Mouse (Mus musculus) embryonic facial prominence, embryonic 15.5 days (tissue): ENCODE measurements at regions not wholly inside any gene's neighbourhood (a gene's known extent, or its start where the extent isn't known, plus 50 kb on each side); places are given as distances from the start of the nearest gene placed in this dataset.

Experiments
- ATAC-seq: fragments of 200-750 bp; cut with Nextera tagmentation; 2 replicates; pipeline ENCODE4 v1.8.0; 2017; ENCODE audit warnings: low read depth, moderate TSS enrichment; ENCODE audit not compliant: insufficient number of reproducible peaks, low FRiP score, low TSS enrichment
- H3K27ac ChIP-seq: fragments of 300-500 bp; sonication (generic); replicated peaks from 2 replicates; pipeline ENCODE4 v1.5.1; 2015; ENCODE audit warnings: mild to moderate bottlenecking, inconsistent platforms
- H3K27me3 ChIP-seq: fragments of 300-500 bp; sonication (generic); 2 replicates; pipeline ENCODE4 v1.6.1; 2015; ENCODE audit warnings: inconsistent platforms
- H3K36me3 ChIP-seq: fragments of 300-500 bp; sonication (generic); 2 replicates; pipeline ENCODE4 v1.6.1; 2015; ENCODE audit warnings: mild to moderate bottlenecking, inconsistent platforms
- H3K4me1 ChIP-seq: fragments of 300-500 bp; sonication (generic); 2 replicates; pipeline ENCODE4 v1.6.1; 2015; ENCODE audit warnings: inconsistent platforms
- H3K4me2 ChIP-seq: fragments of 300-500 bp; sonication (generic); replicated peaks from 2 replicates; pipeline ENCODE4 v1.6.1; 2015; ENCODE audit warnings: mild to moderate bottlenecking, inconsistent platforms
- H3K4me3 ChIP-seq: fragments of 300-500 bp; sonication (generic); replicated peaks from 2 replicates; pipeline ENCODE4 v1.5.1; 2015; ENCODE audit warnings: mild to moderate bottlenecking, inconsistent platforms
- H3K9ac ChIP-seq: fragments of 300-500 bp; sonication (generic); 2 replicates; pipeline ENCODE4 v1.6.1; 2015; ENCODE audit warnings: inconsistent platforms
- H3K9me3 ChIP-seq: fragments of 300-500 bp; sonication (generic); replicated peaks from 2 replicates; pipeline ENCODE4 v1.6.1; 2016; ENCODE audit warnings: inconsistent platforms
- WGBS: fragments of 180-500 bp; shearing (Covaris S2); methylation state at CpG from one replicate; pipeline ENCODE4 v1.1.7; 2015; 5-methylcytosine and 5-hydroxymethylcytosine counted together

DNA sequence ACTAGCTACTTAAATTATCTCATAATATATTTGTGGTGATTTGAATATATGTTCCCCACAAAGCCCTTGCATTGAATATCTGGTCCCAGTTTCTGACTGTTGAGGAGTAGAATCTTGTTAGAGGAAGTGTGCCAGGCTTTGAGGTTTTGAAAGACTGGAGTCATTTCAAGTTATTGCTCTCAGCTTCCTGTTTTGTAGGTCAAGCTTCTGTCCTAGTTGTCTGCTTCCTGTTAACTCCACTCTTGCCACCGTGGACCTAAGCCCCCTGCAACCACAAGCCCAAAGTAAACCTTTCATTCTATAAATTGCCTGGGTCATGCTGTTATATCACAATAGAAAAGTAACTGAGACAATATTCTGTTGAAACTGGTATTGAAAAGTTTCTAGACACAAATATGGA is 1232.3 kb upstream of the Lrrc6 start:
- no peaks in the 10 kb centered on the region for H3K9me3 ChIP-seq
- no peak overlapping the region for H3K27ac ChIP-seq
- H3K4me3 ChIP-seq: no peak overlapping the region
- no peaks in the 10 kb centered on the region for H3K4me1 ChIP-seq
- 58% methylated on average over 1 of the region's 1 CpGs for WGBS
- no peaks in the 10 kb centered on the region for H3K36me3 ChIP-seq
- no peak overlapping the region for H3K9ac ChIP-seq
- no peak overlapping the region for H3K4me2 ChIP-seq
- ATAC-seq: no peak
- H3K27me3 ChIP-seq: no peaks in the 10 kb centered on the region

DNA sequence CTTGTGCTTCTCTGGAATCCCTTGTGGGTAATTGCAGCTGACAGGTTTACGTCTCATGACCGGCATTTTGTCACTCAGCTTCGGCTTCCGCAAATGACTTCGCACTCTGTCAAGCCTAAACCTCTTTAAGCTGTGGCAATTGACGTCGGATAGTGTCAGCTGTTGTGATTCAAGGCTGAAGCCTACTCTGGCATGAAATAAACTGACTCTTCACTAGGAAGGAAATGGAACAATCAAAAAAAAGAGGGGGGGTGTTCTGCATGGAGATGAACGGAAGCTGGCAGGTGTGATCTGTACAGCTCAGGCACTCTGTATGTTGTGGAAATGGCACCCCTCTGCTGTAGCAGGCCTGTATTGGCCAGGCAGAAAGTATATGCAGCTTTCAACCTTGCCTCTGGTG is 1228.8 kb upstream of the Lrrc6 start:
- 70% methylated on average over 8 of the region's 8 CpGs for WGBS
- Histone ChIP-seq H3K27me3 (no peaks in the 10 kb centered on the region), H3K4me3 (no peak overlapping the region), H3K9ac (no peak overlapping the region), H3K4me2 (no peak overlapping the region), H3K27ac (no peak overlapping the region), H3K4me1 (no peaks in the 10 kb centered on the region), H3K36me3 (no peaks in the 10 kb centered on the region), H3K9me3 (no peaks in the 10 kb centered on the region)
- no peak for ATAC-seq

DNA sequence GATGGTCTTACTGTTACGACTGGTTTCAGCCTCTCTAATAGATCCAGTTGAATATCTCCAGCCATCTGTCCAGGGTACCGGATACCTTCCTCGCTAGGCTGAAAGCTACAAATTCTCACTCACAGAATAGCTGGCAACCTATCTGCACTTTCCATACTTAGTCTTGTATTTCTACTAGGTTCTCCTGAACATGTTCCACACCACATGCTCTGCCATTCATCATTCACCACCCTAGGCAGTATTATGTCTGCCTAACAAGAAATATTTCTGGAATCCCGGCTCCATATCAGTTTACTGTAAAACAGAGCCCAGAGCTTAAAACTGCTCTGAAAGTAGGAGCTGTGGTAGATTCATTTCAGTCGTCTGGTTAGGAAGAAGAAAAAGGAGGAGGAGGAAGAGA is 1224.5 kb upstream of the Lrrc6 start:
- ATAC-seq: no peak
- Histone ChIP-seq H3K9me3 (no peaks in the 10 kb centered on the region), H3K36me3 (no peaks in the 10 kb centered on the region), H3K27me3 (no peaks in the 10 kb centered on the region), H3K9ac (no peak overlapping the region), H3K4me3 (no peak overlapping the region), H3K4me1 (no peaks in the 10 kb centered on the region), H3K4me2 (no peak overlapping the region), H3K27ac (no peak overlapping the region)
- 51% methylated on average over 5 of the region's 5 CpGs for WGBS

DNA sequence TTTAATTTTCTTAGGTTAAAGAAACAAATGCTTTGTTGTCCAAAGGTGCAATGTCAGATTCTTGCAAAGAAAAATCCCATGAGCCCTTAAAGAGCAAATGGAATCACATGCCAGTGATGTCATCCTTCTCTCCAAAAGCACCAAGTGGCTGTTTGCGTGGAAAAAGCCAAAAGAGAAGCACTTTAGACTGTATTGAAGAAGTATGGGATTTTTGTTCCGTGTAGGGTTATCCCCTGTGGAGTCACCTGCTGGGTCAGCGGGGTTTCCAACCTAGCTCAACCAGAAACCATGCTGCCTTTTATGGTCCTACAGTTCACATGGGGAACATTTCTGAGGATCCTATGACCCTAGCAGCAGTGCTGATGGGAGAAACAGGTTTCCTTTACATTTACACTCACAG is 1213.5 kb upstream of the Lrrc6 start:
- Histone ChIP-seq H3K4me2 (no peak overlapping the region), H3K36me3 (no peaks in the 10 kb centered on the region), H3K27me3 (no peaks in the 10 kb centered on the region), H3K4me3 (no peak overlapping the region), H3K27ac (no peak overlapping the region), H3K9me3 (no peaks in the 10 kb centered on the region), H3K4me1 (no peaks in the 10 kb centered on the region), H3K9ac (no peak overlapping the region)
- ATAC-seq: no peak
- 71% methylated on average over 3 of the region's 3 CpGs for WGBS

DNA sequence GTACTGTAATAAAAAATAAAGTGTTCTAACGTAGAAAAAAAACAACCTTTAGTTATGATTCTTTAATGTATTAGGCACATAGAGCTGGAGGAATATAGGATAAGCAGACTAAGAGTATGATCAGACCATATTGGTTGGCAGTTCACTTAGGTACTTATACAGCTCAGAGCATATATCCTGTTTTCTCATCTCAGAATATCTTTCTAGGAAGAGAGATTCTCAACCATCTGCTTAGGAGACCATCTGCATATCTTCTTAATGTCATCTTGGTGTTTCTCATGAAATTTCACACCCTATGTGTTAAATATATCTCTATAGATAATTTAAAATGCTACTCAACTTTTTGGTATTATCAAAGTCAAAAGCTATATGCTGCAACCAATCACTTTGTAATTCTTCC is 1185.4 kb upstream of the Lrrc6 start:
- 57% methylated on average over 1 of the region's 1 CpGs for WGBS
- H3K27ac ChIP-seq: no peak overlapping the region
- H3K27me3 ChIP-seq: no peaks in the 10 kb centered on the region
- H3K9me3 ChIP-seq: no peaks in the 10 kb centered on the region
- no peak overlapping the region for H3K4me2 ChIP-seq
- H3K4me3 ChIP-seq: no peak overlapping the region
- ATAC-seq: no peak
- H3K36me3 ChIP-seq: no peaks in the 10 kb centered on the region
- no peak overlapping the region for H3K9ac ChIP-seq
- H3K4me1 ChIP-seq: no peaks in the 10 kb centered on the region

DNA sequence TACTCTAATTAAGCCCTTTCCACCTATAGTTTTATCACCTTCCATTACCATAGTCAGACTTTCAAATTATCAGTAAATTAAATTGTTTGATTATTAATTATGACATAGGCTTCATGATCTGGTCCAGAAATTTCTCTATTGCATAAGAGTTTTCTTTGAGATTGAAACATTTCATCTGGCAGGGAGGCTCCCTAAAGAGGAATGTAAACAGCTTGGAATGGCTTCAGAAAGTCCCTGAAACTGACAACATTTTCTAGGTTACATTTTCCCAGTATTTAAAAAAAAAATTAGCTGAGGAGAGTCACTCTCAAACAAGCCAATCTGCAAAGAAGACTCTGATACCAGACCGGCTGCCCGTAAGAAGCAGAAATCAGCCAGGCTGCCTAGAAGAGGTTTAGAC is 1172.6 kb upstream of the Lrrc6 start:
- WGBS: 97% methylated on average over 2 of the region's 2 CpGs
- no peaks in the 10 kb centered on the region for H3K36me3 ChIP-seq
- no peak for ATAC-seq

DNA sequence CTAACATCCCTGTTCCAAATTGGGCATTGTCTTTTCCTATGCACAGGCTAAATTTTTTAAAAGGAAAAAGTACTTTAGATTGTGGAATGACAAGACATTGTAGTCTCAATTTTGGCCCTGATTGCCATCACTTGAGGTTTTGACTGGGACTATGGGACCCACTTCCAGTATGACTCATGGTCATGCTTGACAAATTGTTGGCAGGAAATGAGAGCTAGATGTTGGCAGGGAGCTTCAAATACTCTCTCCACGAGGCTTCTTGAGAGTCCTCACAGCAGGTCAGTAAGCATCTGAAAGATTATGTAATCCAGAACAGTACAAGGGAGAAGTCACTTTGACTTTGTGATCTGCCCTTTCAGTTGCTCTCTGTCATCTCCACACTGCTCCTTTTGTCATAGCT is 1135.4 kb upstream of the Lrrc6 start:
- ATAC-seq: no peak

More for the DNA sequence above, 1172.6 kb upstream of the Lrrc6 start:
- H3K4me2 ChIP-seq: no peak overlapping the region
- H3K4me3 ChIP-seq: no peak overlapping the region
- no peaks in the 10 kb centered on the region for H3K27me3 ChIP-seq
- no peak overlapping the region for H3K9ac ChIP-seq
- no peak overlapping the region for H3K27ac ChIP-seq
- no peaks in the 10 kb centered on the region for H3K9me3 ChIP-seq
- H3K4me1 ChIP-seq: no peaks in the 10 kb centered on the region

DNA sequence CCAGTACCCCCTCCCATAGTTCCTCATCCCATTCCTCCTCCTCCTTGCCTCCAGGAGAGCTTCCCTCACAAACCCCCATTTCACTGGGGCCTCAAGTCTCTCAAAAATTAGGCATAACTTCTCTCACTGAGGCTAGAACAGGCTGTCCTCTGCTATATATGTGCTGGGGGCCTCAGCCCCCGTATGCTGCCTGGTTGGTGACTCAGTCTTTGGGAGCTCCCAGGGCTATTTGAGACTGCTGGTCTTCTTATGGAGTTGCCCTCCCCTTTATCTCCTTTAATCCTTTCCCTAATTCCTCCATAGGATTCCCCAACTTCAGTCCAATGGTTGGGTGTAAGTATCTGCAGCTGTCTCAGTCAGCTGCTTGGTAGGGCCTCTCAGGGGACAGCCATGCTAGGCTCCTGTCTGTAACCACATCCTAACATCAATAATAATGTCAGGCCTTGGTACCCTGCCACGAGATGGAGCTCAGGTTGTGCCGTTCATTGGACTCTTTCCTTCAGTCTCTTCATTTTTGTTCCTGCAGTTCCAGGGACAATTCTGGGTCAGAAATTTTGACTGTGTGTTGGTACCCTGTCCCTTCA is 1126.1 kb upstream of the Lrrc6 start:
- 77% methylated on average over 3 of the region's 3 CpGs for WGBS
- Histone ChIP-seq H3K4me1 (no peaks in the 10 kb centered on the region), H3K27ac (no peak overlapping the region), H3K27me3 (no peaks in the 10 kb centered on the region), H3K4me2 (no peak overlapping the region), H3K9ac (no peak overlapping the region), H3K4me3 (no peak overlapping the region), H3K9me3 (no peaks in the 10 kb centered on the region), H3K36me3 (no peaks in the 10 kb centered on the region)
- ATAC-seq: no peak

More for the DNA sequence above, 1135.4 kb upstream of the Lrrc6 start:
- H3K9me3 ChIP-seq: no peaks in the 10 kb centered on the region
- no peaks in the 10 kb centered on the region for H3K4me1 ChIP-seq
- H3K9ac ChIP-seq: no peak overlapping the region
- H3K27ac ChIP-seq: no peak overlapping the region
- 32% methylated on average over 1 of the region's 1 CpGs for WGBS
- no peak overlapping the region for H3K4me3 ChIP-seq
- no peaks in the 10 kb centered on the region for H3K36me3 ChIP-seq
- no peaks in the 10 kb centered on the region for H3K27me3 ChIP-seq
- H3K4me2 ChIP-seq: no peak overlapping the region

DNA sequence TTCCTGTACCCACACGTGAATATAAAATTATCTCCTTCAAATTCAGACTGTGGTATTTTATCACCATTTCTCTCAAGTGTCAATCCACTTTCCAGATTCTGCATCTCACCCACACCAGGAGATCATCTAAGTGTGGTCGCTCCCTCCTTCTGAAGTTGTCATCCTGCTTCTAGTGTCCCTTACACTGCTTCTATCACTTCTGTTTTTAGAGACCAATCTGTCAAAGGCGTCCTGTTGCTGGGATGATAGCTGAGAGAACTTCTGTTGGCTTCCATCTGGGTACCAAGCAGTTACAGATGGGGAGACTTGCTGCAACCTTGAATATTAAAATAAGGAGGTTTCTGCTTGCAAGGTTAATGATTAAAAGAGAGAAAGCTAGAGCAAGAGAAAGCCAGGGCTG is 1111.2 kb upstream of the Lrrc6 start:
- H3K9ac ChIP-seq: no peak overlapping the region
- WGBS: 70% methylated on average over 3 of the region's 3 CpGs
- no peak overlapping the region for H3K27ac ChIP-seq
- ATAC-seq: no peak
- H3K4me2 ChIP-seq: no peak overlapping the region
- no peaks in the 10 kb centered on the region for H3K9me3 ChIP-seq
- no peaks in the 10 kb centered on the region for H3K4me1 ChIP-seq
- no peaks in the 10 kb centered on the region for H3K27me3 ChIP-seq
- no peak overlapping the region for H3K4me3 ChIP-seq
- H3K36me3 ChIP-seq: no peaks in the 10 kb centered on the region

DNA sequence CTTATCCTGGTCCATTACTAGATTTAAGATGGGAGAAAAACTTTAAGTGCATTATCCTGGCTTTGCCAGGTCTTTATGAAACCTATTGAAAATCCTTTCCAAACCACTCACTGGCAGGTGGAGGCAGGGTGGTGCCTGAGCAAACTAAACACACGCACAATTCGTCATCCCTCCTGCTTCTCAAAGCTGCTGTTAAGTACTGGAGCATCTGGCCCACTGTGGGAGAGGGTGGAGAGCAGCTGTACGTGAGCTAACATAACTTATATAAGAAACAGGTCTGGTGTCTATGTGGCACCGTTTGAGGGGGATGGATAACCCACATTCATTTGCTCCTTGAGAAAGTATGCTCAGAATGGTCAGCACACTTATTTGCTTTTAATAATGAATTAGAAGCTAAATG is 1097.7 kb upstream of the Lrrc6 start:
- Histone ChIP-seq H3K4me3 (no peak overlapping the region), H3K9ac (no peak overlapping the region), H3K27ac (no peak overlapping the region), H3K4me1 (no peaks in the 10 kb centered on the region), H3K4me2 (no peak overlapping the region), H3K36me3 (no peaks in the 10 kb centered on the region), H3K27me3 (no peaks in the 10 kb centered on the region), H3K9me3 (no peaks in the 10 kb centered on the region)
- no peak for ATAC-seq
- 56% methylated on average over 4 of the region's 4 CpGs for WGBS

DNA sequence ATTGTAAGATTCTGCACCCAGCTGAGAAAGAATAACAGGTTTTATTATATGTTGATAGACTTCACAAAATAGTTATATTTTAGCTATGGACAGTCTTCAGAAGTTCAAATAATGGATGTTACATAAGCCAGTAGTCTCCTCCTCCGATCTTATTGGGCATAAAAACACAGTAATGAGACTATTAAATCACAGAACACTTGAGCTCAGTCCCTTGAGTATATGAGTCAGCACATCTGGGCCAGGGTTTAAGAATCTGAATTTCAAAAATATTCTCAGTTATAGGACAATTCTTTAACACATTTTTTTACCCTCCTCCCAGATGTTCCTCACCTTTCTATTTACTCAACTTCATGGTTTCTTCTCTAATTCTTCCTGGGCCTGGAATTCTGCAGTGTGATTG is 1075.9 kb upstream of the Lrrc6 start:
- H3K4me1 ChIP-seq: no peaks in the 10 kb centered on the region
- H3K4me2 ChIP-seq: no peak overlapping the region
- 71% methylated on average over 1 of the region's 1 CpGs for WGBS

DNA sequence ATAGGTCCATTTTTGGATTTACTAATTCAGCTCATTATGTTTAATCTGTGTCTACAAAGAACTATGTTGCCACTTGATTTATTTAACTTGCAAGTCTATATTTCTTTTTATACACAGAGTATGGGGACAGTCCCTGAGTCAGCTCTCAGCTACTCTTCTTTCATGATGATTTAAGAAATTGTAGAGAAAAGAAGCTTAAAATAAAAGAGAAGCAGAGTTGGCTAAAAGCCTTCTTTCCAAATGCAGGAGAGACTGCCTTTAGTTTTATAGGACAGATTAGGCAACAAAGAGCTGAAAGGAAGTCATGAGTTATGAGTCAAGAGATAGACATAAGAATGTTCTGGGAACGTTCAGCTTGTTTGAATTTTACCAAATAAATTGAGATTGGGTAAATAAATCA is 1070.9 kb upstream of the Lrrc6 start:
- Histone ChIP-seq H3K4me3 (no peak overlapping the region), H3K27ac (no peak overlapping the region), H3K36me3 (no peaks in the 10 kb centered on the region), H3K27me3 (no peaks in the 10 kb centered on the region), H3K4me1 (no peaks in the 10 kb centered on the region), H3K9ac (no peak overlapping the region), H3K9me3 (no peaks in the 10 kb centered on the region), H3K4me2 (no peak overlapping the region)
- WGBS: 73% methylated on average over 1 of the region's 1 CpGs
- ATAC-seq: no peak

More for the DNA sequence above, 1075.9 kb upstream of the Lrrc6 start:
- Histone ChIP-seq H3K4me3 (no peak overlapping the region), H3K27me3 (no peaks in the 10 kb centered on the region), H3K27ac (no peak overlapping the region), H3K9me3 (no peaks in the 10 kb centered on the region), H3K36me3 (no peaks in the 10 kb centered on the region), H3K9ac (no peak overlapping the region)
- no peak for ATAC-seq
